Mouse (Mus musculus): ENCODE measurements around the gene Pth2. TPM values are rescaled to one million over a fixed set of nuclear protein-coding genes. Genes with fewer than 3 reads are reported as not detected.

Gene Pth2
- total and polyA plus RNA-seq, 3 experiments: not detected

DNA sequence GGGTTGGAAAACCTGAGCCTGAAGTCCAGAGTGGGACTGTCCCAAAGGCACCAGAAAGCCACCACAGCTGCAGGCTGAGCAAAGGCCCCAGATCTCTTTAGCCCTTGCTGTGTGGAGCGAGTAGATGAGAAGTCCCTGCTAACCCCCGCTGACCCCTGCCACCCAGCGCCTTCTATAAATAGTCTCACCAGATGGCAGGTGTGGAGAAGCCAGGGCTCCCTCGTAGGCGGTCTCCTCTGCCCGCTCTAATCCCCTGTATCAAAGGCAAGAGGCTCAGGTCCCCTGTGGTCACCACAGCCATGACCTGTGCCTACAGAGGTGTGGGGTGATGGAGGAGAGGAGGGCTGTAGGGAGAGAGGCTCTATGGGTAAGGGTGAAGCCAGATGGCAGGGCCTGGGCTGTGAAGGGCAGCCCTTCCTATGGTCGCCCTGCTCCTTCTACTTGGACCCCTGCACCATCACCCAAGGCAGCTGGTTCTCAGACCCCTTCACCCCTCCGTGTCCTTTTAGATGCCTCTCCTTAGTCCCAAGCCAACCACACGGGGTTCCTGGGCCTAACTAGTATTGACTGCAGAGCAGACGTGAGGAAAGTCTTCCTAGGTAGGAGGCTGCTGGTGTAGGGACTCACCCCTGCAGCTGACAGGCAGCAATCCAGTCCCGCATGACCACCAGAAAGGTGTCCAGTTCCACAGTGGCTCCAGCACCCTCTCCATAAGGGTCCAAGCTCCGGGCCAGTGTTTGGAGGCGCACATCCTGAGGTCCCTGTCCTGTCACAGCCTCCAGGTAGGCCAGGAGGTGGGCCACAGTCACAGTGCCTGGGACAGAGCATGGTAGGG is 14.8 kb downstream of the Pth2 start:
- H3K4me1 ChIP-seq (ENCODE audit: insufficient read depth, low read depth, low read length): peaks cover 10% of the 10 kb centered on the region
- H3K36me3 ChIP-seq (replicated peaks): no peaks in the 10 kb centered on the region
- DNase-seq (ENCODE audit: low spot score) (no peak), ATAC-seq (ENCODE audit: extremely low read depth, insufficient number of reproducible peaks, low FRiP score, poor library complexity, severe bottlenecking) (no peak)
- H3K4me3 ChIP-seq (ENCODE audit: low read depth, low read length): no peak overlapping the region
- TF ChIP-seq GATA2 (IDR thresholded peaks at IDR 0.05; ENCODE audit: borderline replicate concordance, low read depth, low read length) (no peak), POLR2AphosphoS5 (IDR thresholded peaks at IDR 0.05; ENCODE audit: insufficient replicate concordance, low read depth, low read length) (no peak), GATA1 (IDR thresholded peaks at IDR 0.05; ENCODE audit: borderline replicate concordance, low read length) (no peak), TAL1 (conservative IDR thresholded peaks at IDR 0.05; ENCODE audit: low read depth, low read length) (no peak), CTCF (IDR thresholded peaks at IDR 0.05; ENCODE audit: low read depth, low read length) (no peak)
- no peaks in the 10 kb centered on the region for H3K9me3 ChIP-seq (replicated peaks)
- peaks cover 79% of the 10 kb centered on the region for H3K27me3 ChIP-seq (ENCODE audit: insufficient read depth, low read length)

DNA sequence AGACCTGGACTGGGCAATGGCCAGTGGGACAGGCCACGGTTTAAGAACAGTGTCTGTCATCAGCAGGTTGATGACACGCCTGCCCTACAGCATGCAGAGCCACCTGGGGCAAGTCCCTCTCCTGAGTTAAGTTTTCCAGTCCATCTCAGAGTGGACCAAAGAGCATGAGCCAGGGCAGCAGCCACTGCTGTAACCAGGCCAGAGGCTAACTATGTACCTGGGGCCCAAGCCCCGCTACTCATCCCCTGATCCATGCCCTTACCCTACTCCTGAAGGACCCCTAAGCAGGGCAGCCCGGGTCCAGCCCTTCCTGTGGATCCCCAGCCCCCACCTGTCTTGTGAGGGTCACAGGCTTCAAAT is 15.4 kb downstream of the Pth2 start:
- DNase-seq (ENCODE audit: low spot score) (no peak), ATAC-seq (ENCODE audit: extremely low read depth, insufficient number of reproducible peaks, low FRiP score, poor library complexity, severe bottlenecking) (no peak)
- TF ChIP-seq GATA2 (IDR thresholded peaks at IDR 0.05; ENCODE audit: borderline replicate concordance, low read depth, low read length): no peak
- no peak for TF ChIP-seq POLR2AphosphoS5 (IDR thresholded peaks at IDR 0.05; ENCODE audit: insufficient replicate concordance, low read depth, low read length)
- no peak for TF ChIP-seq CTCF (IDR thresholded peaks at IDR 0.05; ENCODE audit: low read depth, low read length)
- no peak for TF ChIP-seq TAL1 (conservative IDR thresholded peaks at IDR 0.05; ENCODE audit: low read depth, low read length)
- TF ChIP-seq GATA1 (IDR thresholded peaks at IDR 0.05; ENCODE audit: borderline replicate concordance, low read length): no peak
- H3K4me3 ChIP-seq (ENCODE audit: low read depth, low read length): no peak overlapping the region
- H3K9me3 ChIP-seq (replicated peaks): no peaks in the 10 kb centered on the region
- peaks cover 10% of the 10 kb centered on the region for H3K4me1 ChIP-seq (ENCODE audit: insufficient read depth, low read depth, low read length)
- peaks cover 77% of the 10 kb centered on the region for H3K27me3 ChIP-seq (ENCODE audit: insufficient read depth, low read length)
- no peaks in the 10 kb centered on the region for H3K36me3 ChIP-seq (replicated peaks)

DNA sequence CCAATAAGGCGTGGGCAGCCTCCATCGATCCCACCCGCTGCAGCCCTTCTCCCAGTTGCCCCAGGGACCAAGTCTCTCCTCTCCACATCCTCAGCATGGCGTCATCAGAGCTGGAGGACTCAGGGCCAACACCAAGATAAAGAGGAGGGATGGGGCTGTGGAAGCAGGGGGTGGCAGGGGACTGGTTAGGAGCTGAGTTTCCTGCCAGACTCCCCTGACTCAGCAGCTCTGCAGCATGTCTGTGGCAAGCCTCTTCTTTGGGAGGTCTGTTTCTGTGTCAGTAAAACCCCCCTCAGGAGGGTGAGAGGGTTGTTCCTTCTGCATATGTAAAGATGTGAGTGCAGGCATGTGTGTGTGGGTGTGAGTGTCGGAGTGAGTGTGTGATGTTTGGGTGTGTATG is 16.2 kb downstream of the Pth2 start:
- peaks cover 68% of the 10 kb centered on the region for H3K27me3 ChIP-seq (ENCODE audit: insufficient read depth, low read length)

DNA sequence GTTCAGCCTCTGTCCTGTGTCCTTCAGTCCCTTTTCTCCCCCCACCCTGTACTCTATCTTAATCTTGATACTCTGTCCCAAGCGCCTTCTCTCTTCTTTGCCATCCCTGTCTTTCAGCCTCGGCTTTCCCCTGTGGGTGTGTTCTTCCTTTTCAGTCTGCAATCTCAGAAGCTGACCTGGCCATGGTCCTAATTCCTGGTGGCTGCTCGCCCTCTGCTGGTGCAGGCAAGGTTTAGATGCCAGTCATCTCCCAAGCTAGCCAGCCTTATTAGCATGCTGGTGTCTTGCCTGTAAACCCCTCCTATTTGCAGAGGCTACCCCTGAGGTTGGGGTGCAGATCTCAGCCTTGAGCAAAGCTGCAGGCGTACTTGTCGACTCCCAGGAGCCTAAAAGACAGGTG is 17.6 kb downstream of the Pth2 start:
- H3K9me3 ChIP-seq (replicated peaks): no peaks in the 10 kb centered on the region
- peaks cover 10% of the 10 kb centered on the region for H3K4me1 ChIP-seq (ENCODE audit: insufficient read depth, low read depth, low read length)
- peak; percentile 54 for DNase-seq (ENCODE audit: low spot score)
- peaks cover 58% of the 10 kb centered on the region for H3K27me3 ChIP-seq (ENCODE audit: insufficient read depth, low read length)
- no peak overlapping the region for H3K4me3 ChIP-seq (ENCODE audit: low read depth, low read length)
- no peaks in the 10 kb centered on the region for H3K36me3 ChIP-seq (replicated peaks)
- TF ChIP-seq POLR2AphosphoS5 (IDR thresholded peaks at IDR 0.05; ENCODE audit: insufficient replicate concordance, low read depth, low read length) (no peak), GATA1 (IDR thresholded peaks at IDR 0.05; ENCODE audit: borderline replicate concordance, low read length) (no peak), TAL1 (conservative IDR thresholded peaks at IDR 0.05; ENCODE audit: low read depth, low read length) (no peak), GATA2 (IDR thresholded peaks at IDR 0.05; ENCODE audit: borderline replicate concordance, low read depth, low read length) (no peak), CTCF (IDR thresholded peaks at IDR 0.05; ENCODE audit: low read depth, low read length) (no peak)
- ATAC-seq (ENCODE audit: extremely low read depth, insufficient number of reproducible peaks, low FRiP score, poor library complexity, severe bottlenecking): no peak

More for the DNA sequence above, 16.2 kb downstream of the Pth2 start:
- H3K36me3 ChIP-seq (replicated peaks): no peaks in the 10 kb centered on the region
- no peaks in the 10 kb centered on the region for H3K9me3 ChIP-seq (replicated peaks)
- H3K4me3 ChIP-seq (ENCODE audit: low read depth, low read length): no peak overlapping the region
- TF ChIP-seq CTCF (IDR thresholded peaks at IDR 0.05; ENCODE audit: low read depth, low read length) (no peak), POLR2AphosphoS5 (IDR thresholded peaks at IDR 0.05; ENCODE audit: insufficient replicate concordance, low read depth, low read length) (no peak), GATA1 (IDR thresholded peaks at IDR 0.05; ENCODE audit: borderline replicate concordance, low read length) (no peak), GATA2 (IDR thresholded peaks at IDR 0.05; ENCODE audit: borderline replicate concordance, low read depth, low read length) (no peak), TAL1 (conservative IDR thresholded peaks at IDR 0.05; ENCODE audit: low read depth, low read length) (no peak)
- peaks cover 10% of the 10 kb centered on the region for H3K4me1 ChIP-seq (ENCODE audit: insufficient read depth, low read depth, low read length)
- no peak for DNase-seq (ENCODE audit: low spot score)
- ATAC-seq (ENCODE audit: extremely low read depth, insufficient number of reproducible peaks, low FRiP score, poor library complexity, severe bottlenecking): no peak

DNA sequence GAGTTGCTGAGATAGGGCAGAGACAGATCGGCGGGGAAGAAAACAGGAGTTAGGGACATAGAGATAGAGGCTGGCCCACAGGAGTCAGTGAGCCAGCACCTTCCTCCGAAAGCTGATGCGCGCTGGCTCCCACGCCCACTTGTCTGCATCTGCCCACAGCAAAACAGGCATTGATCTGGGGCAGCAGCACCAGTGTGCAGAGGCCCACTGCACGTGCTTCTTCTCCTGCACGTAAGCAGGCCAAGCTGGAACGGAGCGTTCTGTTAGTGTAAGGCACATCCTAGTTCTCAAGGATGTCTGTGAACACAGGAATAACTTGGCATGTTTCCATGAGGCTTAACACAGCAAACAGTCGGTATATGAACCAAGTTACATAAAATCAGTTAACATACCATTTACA is 18.2 kb downstream of the Pth2 start:
- DNase-seq (ENCODE audit: low spot score): no peak
- Histone ChIP-seq H3K4me1 (ENCODE audit: insufficient read depth, low read depth, low read length) (peaks cover 10% of the 10 kb centered on the region), H3K36me3 (replicated peaks) (no peaks in the 10 kb centered on the region), H3K27me3 (ENCODE audit: insufficient read depth, low read length) (peaks cover 53% of the 10 kb centered on the region), H3K9me3 (replicated peaks) (no peaks in the 10 kb centered on the region), H3K4me3 (ENCODE audit: low read depth, low read length) (no peak overlapping the region)
- ATAC-seq (ENCODE audit: extremely low read depth, insufficient number of reproducible peaks, low FRiP score, poor library complexity, severe bottlenecking): no peak
- TF ChIP-seq TAL1 (conservative IDR thresholded peaks at IDR 0.05; ENCODE audit: low read depth, low read length) (no peak), POLR2AphosphoS5 (IDR thresholded peaks at IDR 0.05; ENCODE audit: insufficient replicate concordance, low read depth, low read length) (no peak), CTCF (IDR thresholded peaks at IDR 0.05; ENCODE audit: low read depth, low read length) (no peak), GATA2 (IDR thresholded peaks at IDR 0.05; ENCODE audit: borderline replicate concordance, low read depth, low read length) (no peak), GATA1 (IDR thresholded peaks at IDR 0.05; ENCODE audit: borderline replicate concordance, low read length) (no peak)

DNA sequence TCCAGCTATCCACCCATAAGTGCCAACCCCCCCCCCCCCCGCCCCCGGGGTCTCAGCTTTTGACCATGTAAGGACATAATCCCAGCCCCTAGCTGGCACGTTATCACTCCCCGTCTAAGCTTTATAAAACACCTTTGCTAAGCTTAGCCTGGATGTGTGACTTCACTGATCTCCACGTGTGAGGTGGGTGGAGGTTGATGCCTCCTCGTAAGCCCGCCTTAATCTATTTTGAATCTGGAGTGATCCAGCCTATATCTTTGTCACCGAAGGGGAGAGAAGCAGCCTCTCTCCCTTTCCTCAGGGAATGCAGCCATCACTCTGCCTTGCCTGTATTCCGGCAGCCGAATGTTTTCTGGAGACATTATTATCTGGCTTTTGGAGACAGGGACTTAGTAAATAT is 21.9 kb downstream of the Pth2 start:
- DNase-seq (ENCODE audit: low spot score) (no peak), ATAC-seq (ENCODE audit: extremely low read depth, insufficient number of reproducible peaks, low FRiP score, poor library complexity, severe bottlenecking) (no peak)
- H3K27me3 ChIP-seq (ENCODE audit: insufficient read depth, low read length): peaks cover 34% of the 10 kb centered on the region
- no peaks in the 10 kb centered on the region for H3K36me3 ChIP-seq (replicated peaks)
- H3K4me3 ChIP-seq (ENCODE audit: low read depth, low read length): no peak overlapping the region
- 0 out of 2 replicates have a peak, but pooled peaks cover 2% of the 10 kb centered on the region for H3K4me1 ChIP-seq (ENCODE audit: insufficient read depth, low read depth, low read length)
- H3K9me3 ChIP-seq (replicated peaks): no peaks in the 10 kb centered on the region
- no peak for TF ChIP-seq CTCF (IDR thresholded peaks at IDR 0.05; ENCODE audit: low read depth, low read length)
- TF ChIP-seq GATA2 (IDR thresholded peaks at IDR 0.05; ENCODE audit: borderline replicate concordance, low read depth, low read length): no peak
- no peak for TF ChIP-seq GATA1 (IDR thresholded peaks at IDR 0.05; ENCODE audit: borderline replicate concordance, low read length)
- no peak for TF ChIP-seq TAL1 (conservative IDR thresholded peaks at IDR 0.05; ENCODE audit: low read depth, low read length)
- no peak for TF ChIP-seq POLR2AphosphoS5 (IDR thresholded peaks at IDR 0.05; ENCODE audit: insufficient replicate concordance, low read depth, low read length)

All from G1E (cell line).